Mouse (Mus musculus) limb, embryonic 14.5 days (tissue): ENCODE data around the gene Il17a. TPM values are rescaled to one million over a fixed set of nuclear protein-coding genes. Genes with fewer than 3 reads are reported as not detected.

Experiments
- ATAC-seq: fragments of 200-750 bp; cut with Nextera tagmentation; 2 replicates; pipeline ENCODE4 v1.8.0; 2017; ENCODE audit warnings: low read depth, moderate number of reproducible peaks, moderate TSS enrichment; ENCODE audit not compliant: low FRiP score
- DNase-seq: peaks from one replicate; pipeline ENCODE4 v3.0.0-alpha.2; 2015; ENCODE audit warnings: low spot score
- H3K27ac ChIP-seq: fragments of 300-500 bp; sonication (generic); replicated peaks from 2 replicates; pipeline ENCODE4 v1.5.1; 2014; ENCODE audit warnings: low read depth, mild to moderate bottlenecking, low read length, moderate library complexity, mixed read lengths
- H3K27me3 ChIP-seq: fragments of 300-500 bp; sonication (generic); 2 replicates; pipeline ENCODE4 v1.6.1; 2014; ENCODE audit warnings: low read length, mixed read lengths; ENCODE audit not compliant: control insufficient read depth, insufficient read depth
- H3K36me3 ChIP-seq: fragments of 300-500 bp; sonication (generic); 2 replicates; pipeline ENCODE4 v1.6.1; 2014; ENCODE audit warnings: mild to moderate bottlenecking, low read length, moderate library complexity, mixed read lengths; ENCODE audit not compliant: control insufficient read depth, insufficient read depth
- H3K4me1 ChIP-seq: fragments of 300-500 bp; sonication (generic); 2 replicates; pipeline ENCODE4 v1.6.1; 2014; ENCODE audit warnings: antibody characterized with exemption, low read length, mixed read lengths; ENCODE audit not compliant: control insufficient read depth, insufficient read depth
- H3K4me2 ChIP-seq: fragments of 300-500 bp; sonication (generic); replicated peaks from 2 replicates; pipeline ENCODE4 v1.6.1; 2014; ENCODE audit warnings: low read depth, mild to moderate bottlenecking, low read length, moderate library complexity; ENCODE audit not compliant: severe bottlenecking
- H3K4me3 ChIP-seq: fragments of 300-500 bp; sonication (generic); replicated peaks from 2 replicates; pipeline ENCODE4 v1.5.1; 2014; ENCODE audit warnings: low read length
- H3K9ac ChIP-seq: fragments of 300-500 bp; sonication (generic); 2 replicates; pipeline ENCODE4 v1.6.1; 2014; ENCODE audit warnings: mild to moderate bottlenecking, low read depth, low read length, moderate library complexity; ENCODE audit not compliant: severe bottlenecking
- H3K9me3 ChIP-seq: fragments of 300-500 bp; sonication (generic); 2 replicates; pipeline ENCODE4 v1.6.1; 2016; ENCODE audit warnings: low read length; ENCODE audit not compliant: control insufficient read depth
- POLR2A ChIP-seq: fragments of 200-500 bp; IDR thresholded peaks from 2 replicates; pipeline ENCODE4 v1.8.0; 2012; ENCODE audit warnings: inconsistent platforms, mild to moderate bottlenecking, moderate library complexity, borderline replicate concordance; ENCODE audit not compliant: insufficient read depth, insufficient read length; ENCODE audit errors: extremely low read depth
- WGBS: fragments of 180-500 bp; shearing (Covaris S2); extraction: QIAGEN DNeasy Blood & Tissue Kit; methylation state at CpG from one replicate; pipeline ENCODE4 v1.1.7; 2014; 5-methylcytosine and 5-hydroxymethylcytosine counted together
- polyA plus RNA-seq, 2 experiments: library from polyadenylated mRNA; depleted of rRNA in 1 of 2; stranded (reverse) in 1 of 2; unstranded in 1 of 2; fragments of >200 nt; fragmentation: Nextera tagmentation in 1 of 2; extraction: Ambion mirVana in 1 of 2; gene quantifications; 2 replicates each; pipeline versions ENCODE4 v1.2.1 to v1.2.3; 2012 to 2014

Gene Il17a
- polyA plus RNA-seq, 2 experiments = not detected

GRCm38 (mm10) chr1:20740496-20740998, 9.8 kb downstream of the Il17a start:
- H3K9me3 ChIP-seq = no peaks in the 10 kb centered on the region
- 66% methylated on average over 3 of the region's 3 CpGs for WGBS
- H3K9ac ChIP-seq = no peak overlapping the region
- DNase-seq (no peak), ATAC-seq (no peak)
- no peak for TF ChIP-seq POLR2A
- no peak overlapping the region for H3K4me3 ChIP-seq
- no peaks in the 10 kb centered on the region for H3K4me1 ChIP-seq
- no peak overlapping the region for H3K27ac ChIP-seq
- H3K36me3 ChIP-seq = no peaks in the 10 kb centered on the region
- no peak overlapping the region for H3K4me2 ChIP-seq
- no peaks in the 10 kb centered on the region for H3K27me3 ChIP-seq

- Histone ChIP-seq H3K36me3 (no peaks in the 10 kb centered on the region), H3K4me2 (no peak overlapping the region), H3K27ac (no peak overlapping the region), H3K4me1 (no peaks in the 10 kb centered on the region), H3K27me3 (no peaks in the 10 kb centered on the region), H3K9me3 (no peaks in the 10 kb centered on the region), H3K4me3 (no peak overlapping the region), H3K9ac (no peak overlapping the region)
- ATAC-seq (no peak), DNase-seq (no peak)
- 84% methylated on average over 10 of the region's 10 CpGs for WGBS
- TF ChIP-seq POLR2A = no peak
Measured at GRCm38 (mm10) chr1:20754439-20754838, 23.7 kb downstream of the Il17a start.

DNA sequence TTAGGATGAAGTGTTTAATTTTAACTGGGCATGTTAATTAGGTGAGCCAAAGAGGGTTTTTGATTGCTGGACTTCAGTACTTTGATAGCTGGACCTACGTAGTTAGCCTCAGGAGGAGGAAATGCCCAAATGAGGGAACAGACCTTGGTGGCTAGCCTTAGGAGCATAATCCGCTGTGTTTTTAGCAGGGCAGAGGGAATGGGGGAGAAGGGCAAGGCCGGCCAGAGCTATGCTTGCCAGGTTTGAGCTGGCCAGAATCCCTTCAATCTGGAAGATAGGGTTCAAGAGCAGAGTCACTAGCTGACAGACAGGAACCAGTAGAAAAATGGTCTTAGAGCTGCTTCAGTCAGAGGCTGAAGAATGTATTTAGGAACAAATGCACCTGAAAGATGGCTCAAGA, 26.9 kb downstream of the Il17a start:
- 74% methylated on average over 3 of the region's 3 CpGs for whole genome bisulfite sequencing

DNA sequence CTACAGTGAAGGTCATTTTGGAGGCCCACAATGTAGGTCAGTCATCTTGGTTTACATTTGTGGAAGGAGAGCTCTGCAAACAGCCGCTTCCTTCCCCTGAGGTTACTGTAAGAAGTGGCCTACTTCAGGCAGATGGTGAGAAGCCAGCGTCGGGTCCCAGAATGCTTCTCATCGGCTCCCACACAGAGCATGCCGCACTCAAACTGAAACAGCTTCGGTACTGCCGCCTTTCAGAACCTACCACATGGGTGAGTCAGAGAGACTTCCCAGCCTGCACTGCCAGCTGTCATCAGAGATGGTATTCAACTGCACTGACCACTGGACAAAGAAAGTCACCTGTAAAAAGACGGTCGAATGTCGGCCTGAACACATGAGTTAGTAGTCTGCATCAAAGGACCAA, 29.1 kb downstream of the Il17a start:
- 90% methylated on average over 10 of the region's 10 CpGs for WGBS
- DNase-seq (no peak), ATAC-seq (no peak)
- Histone ChIP-seq H3K9me3 (no peaks in the 10 kb centered on the region), H3K4me1 (no peaks in the 10 kb centered on the region), H3K4me3 (no peak overlapping the region), H3K4me2 (no peak overlapping the region), H3K27ac (no peak overlapping the region), H3K27me3 (no peaks in the 10 kb centered on the region), H3K9ac (no peak overlapping the region), H3K36me3 (no peaks in the 10 kb centered on the region)
- TF ChIP-seq POLR2A = no peak

More for the DNA sequence above, 26.9 kb downstream of the Il17a start:
- Histone ChIP-seq H3K9me3 (no peaks in the 10 kb centered on the region), H3K36me3 (no peaks in the 10 kb centered on the region), H3K4me1 (no peaks in the 10 kb centered on the region), H3K27me3 (no peaks in the 10 kb centered on the region), H3K4me2 (no peak overlapping the region), H3K27ac (no peak overlapping the region), H3K4me3 (no peak overlapping the region), H3K9ac (no peak overlapping the region)
- no peak for DNase-seq
- no peak for TF ChIP-seq POLR2A
- ATAC-seq = no peak

- H3K4me3 ChIP-seq = no peak overlapping the region
- no peaks in the 10 kb centered on the region for H3K36me3 ChIP-seq
- H3K4me1 ChIP-seq = no peaks in the 10 kb centered on the region
- no peaks in the 10 kb centered on the region for H3K9me3 ChIP-seq
- no peak overlapping the region for H3K9ac ChIP-seq
- DNase-seq (no peak), ATAC-seq (no peak)
- no peak overlapping the region for H3K4me2 ChIP-seq
- no peaks in the 10 kb centered on the region for H3K27me3 ChIP-seq
- no peak overlapping the region for H3K27ac ChIP-seq
- no peak for TF ChIP-seq POLR2A
- 86% methylated on average over 5 of the region's 5 CpGs for WGBS
Measured at GRCm38 (mm10) chr1:20760331-20760730, 29.6 kb downstream of the Il17a start.

DNA sequence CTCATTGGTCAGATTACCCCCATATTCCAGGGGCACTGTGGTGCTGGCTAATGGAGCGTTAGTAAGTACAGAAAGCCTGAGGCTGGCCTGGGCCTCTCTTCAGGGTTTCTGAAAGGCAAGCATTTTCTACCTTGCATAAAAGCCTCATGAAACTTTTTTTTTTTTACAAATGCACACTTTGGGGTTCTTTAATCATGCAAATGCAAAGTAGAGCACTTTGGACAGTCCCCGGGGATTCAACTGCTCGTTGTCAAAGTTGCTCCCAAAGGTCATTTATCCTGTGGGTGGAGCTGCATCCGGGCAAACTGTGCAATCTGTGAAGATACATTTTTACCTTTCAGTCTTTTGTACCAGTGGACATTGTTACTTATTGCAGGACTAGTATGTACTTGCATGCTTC, 30.7 kb downstream of the Il17a start:
- no peak for DNase-seq
- Histone ChIP-seq H3K4me3 (no peak overlapping the region), H3K4me2 (no peak overlapping the region), H3K9ac (no peak overlapping the region), H3K27me3 (no peaks in the 10 kb centered on the region), H3K4me1 (no peaks in the 10 kb centered on the region), H3K36me3 (no peaks in the 10 kb centered on the region), H3K27ac (no peak overlapping the region), H3K9me3 (no peaks in the 10 kb centered on the region)
- WGBS = 75% methylated on average over 4 of the region's 4 CpGs
- TF ChIP-seq POLR2A = no peak
- ATAC-seq = no peak
